Mouse (Mus musculus) spleen, adult 2 months (tissue): ENCODE data around the gene Cdc42ep5.

ENCODE experiments used
- CTCF ChIP-seq: fragments of 200-500 bp; IDR thresholded peaks from 2 replicates; pipeline ENCODE4 v1.5.1; 2011; ENCODE audit warnings: mild to moderate bottlenecking, inconsistent platforms; ENCODE audit not compliant: insufficient read depth, insufficient read length, insufficient replicate concordance; ENCODE audit errors: extremely low read depth
- POLR2A ChIP-seq: fragments of 200-500 bp; IDR thresholded peaks from 2 replicates; pipeline ENCODE4 v1.6.1; 2011; ENCODE audit warnings: low read depth, low read length, inconsistent platforms

DNA sequence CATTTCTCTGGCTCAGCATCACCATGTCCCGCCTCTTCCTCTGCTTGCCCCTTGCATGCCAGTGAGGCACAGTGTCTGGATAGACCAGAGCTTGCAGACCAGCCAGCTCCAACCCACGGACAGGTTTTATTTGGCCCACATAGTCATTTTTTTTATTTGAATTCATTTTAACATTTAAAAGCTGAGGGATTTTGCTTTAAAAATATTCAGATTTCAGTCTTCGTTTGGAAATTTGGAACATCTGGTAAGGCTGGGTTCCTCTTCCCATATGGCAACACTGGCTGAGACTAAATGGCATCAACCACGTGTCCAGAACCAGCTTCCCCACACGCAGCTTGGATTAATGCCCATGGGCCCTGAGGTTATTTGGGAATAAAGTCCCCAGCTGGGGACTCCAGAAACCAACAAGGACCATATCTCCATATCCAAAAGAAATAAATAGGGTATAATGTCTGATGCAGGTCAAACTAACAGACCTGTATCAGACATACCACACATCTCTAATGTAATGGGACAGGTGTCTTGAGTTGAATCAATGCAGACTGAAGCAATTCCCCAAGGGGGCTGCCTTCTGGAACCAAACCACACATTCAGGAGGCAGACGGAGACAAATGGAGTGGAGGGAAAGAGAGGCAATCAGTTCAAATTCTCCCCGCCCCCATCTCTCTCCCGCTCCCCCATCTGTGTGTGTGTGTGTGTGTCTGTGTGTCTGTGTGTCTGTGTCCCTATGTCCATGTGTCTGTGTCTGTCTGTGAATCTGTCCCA is 47.4 kb downstream of the Cdc42ep5 start:
- TF ChIP-seq CTCF (no peak), POLR2A (no peak)
